Mouse (Mus musculus) kidney, postnatal 10 days (tissue): Measurements from ENCODE around the gene Nt5c2.
"Not testable (repeated sequence)": the region's sequence is repeated elsewhere in the genome, so short reads cannot be mapped to it uniquely, and the experiment has no call there.

Source experiments
- DNase-seq: peaks from one replicate; pipeline ENCODE4 v3.0.0; 2021; ENCODE audit warnings: mixed read lengths

Gene Nt5c2

DNA sequence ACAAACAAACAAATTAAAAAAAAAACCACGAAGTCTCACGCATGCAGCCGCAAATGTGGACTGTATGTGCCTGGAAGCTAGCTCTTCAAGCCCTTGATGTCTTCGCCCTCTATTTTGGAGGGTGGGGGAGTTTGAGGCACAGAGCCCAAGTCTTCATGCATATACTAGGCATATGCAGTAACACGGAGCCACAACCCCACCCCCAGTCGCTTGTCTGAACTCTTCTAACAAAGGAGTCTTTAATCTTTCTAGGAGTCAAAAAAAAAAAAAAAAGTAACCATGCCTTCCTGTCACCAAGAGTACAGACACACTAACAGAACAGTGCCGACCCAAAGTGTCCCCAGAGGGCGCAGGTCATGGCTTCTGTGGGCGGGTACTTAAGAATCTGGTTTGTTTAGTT lies 1.0 kb upstream of the Nt5c2 start:
- no peak for DNase-seq

GRCm38 (mm10) chr19:47015396-47015795 lies 443 bp upstream of the Nt5c2 start:
- DNase-seq: no peak

DNA sequence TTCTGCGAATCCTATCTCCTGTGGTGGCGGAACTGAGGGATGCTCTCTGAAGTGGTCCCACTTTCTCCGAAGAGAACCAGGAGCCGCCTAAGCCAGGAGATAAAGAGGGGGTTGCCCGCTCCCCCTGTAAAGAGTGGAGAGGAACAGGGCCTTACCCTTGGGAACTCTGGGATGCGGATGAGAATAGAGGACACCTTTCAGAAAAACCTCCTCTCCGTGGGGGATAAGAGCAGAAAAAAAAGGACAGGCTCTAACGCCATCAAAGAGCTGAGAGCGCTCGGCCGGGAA lies 850 bp downstream of the Nt5c2 start:
- DNase-seq: no peak

GRCm38 (mm10) chr19:47013340-47014158 lies 1.4 kb downstream of the Nt5c2 start:
- no peak for DNase-seq

GRCm38 (mm10) chr19:47012521-47013130 lies 2.3 kb downstream of the Nt5c2 start:
- no peak for DNase-seq

GRCm38 (mm10) chr19:47009943-47010342 lies 5.0 kb downstream of the Nt5c2 start:
- no peak for DNase-seq

DNA sequence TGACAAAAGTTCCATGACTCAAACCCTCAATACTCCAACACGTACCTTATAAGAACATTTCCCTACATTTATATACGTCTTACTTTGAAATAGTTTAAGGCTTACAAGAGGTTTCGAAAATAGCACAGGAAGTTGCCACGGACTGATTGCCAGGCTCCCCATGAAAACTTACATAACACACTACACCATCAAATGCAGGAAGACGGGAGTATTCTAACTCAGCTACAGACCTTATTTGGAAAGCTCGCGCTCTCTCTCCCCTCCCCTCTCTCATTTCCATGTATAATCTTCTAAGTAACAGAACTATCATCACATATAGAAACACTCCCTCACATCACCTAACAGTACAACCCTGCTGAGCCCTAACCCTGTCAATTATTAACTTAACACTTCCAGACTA lies 5.5 kb downstream of the Nt5c2 start:
- no peak for DNase-seq

GRCm38 (mm10) chr19:47006321-47006720 lies 8.6 kb downstream of the Nt5c2 start:
- DNase-seq: peak; percentile 89

DNA sequence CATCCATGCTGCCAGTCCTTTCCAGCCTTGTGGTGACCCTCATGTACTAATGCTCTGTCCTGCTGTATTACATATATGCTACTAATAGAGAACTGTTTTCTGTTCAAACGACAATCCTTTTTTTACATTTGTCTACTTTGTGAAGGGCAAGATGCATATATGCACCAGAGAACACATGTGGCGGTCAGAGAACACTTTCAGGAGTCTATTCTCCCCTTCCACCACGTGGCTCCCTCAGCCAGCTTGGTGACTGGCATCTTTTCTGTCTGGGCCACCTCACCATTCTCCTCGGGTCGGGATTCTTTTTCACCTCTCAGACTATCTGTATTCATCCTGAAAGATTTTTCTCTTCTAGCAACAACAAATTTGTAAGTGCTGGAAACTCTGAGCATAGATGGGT lies 9.1 kb downstream of the Nt5c2 start:
- no peak for DNase-seq

DNA sequence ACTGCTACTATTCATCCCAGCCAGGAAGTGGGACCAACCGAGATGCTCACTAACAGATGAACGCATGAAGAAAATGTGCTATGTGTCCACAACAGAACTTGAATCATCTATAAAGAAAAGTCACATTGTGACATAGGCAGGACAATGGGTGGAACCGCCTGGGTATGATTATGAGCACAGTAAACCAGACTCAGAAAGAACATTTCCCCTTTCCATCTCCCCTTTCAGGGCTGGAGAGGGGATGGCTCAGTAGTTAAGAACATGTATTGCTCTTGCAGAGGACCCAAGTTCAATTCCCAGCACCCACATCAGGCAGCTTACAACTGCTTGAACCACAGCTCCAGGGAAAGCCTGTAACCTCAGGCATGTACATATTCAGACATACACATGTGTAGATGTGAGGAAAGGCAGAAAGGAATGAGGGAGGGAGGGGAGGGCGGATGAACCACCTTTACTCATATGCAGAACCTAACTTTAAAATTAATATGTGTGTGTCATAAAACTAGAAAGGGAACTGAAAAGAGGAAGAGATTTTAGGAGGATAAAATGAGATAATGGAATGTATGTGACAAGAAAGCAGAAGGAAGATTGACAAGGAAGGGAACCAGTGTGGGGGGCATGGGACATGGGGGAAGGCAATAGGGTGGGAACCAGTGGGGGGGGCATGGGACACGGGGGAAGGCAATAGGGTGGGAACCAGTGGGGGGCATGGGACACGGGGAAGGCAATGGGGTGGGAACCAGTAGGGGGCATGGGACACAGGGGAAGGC lies 11.0 kb downstream of the Nt5c2 start:
- DNase-seq: no peak

- not testable (repeated sequence) for DNase-seq
Observed at GRCm38 (mm10) chr19:47000357-47000756, 14.6 kb downstream of the Nt5c2 start.

- DNase-seq: no peak
Observed at GRCm38 (mm10) chr19:46999753-47000152, 15.2 kb downstream of the Nt5c2 start.

- DNase-seq: no peak
Observed at GRCm38 (mm10) chr19:46998953-46999352, 16.0 kb downstream of the Nt5c2 start.

DNA sequence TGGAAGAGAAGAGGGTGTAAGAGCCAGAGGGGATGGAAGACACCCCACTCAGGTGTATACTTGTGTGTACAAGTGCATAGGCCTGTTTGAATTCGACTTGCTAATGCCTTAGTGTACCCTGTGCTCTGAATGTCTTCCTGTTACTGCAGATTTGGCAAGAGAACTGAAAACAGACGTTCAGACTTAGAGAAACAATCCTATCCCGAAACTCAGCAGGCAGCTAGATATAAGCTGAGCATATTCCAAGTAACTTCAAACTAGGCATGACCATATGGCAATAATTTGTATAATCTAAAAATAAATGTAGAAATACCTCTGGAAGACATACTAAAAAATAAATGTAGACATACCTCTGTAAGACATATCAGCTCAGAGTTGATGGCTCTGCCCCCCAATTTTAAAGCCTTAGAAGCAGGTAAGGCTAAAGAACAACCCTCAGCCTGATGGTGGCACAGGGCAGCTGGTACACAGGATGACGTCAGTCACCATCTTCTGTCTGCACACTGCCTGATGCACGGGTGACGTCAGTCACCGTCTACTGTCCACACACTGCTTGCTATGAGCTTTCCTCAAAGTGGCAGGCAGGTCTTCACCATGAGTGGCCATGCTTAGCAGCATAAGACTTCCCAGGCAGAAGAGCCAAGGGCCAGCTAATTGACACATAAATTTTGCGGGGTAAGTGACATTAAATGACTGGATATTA lies 16.6 kb downstream of the Nt5c2 start:
- DNase-seq: no peak

DNA sequence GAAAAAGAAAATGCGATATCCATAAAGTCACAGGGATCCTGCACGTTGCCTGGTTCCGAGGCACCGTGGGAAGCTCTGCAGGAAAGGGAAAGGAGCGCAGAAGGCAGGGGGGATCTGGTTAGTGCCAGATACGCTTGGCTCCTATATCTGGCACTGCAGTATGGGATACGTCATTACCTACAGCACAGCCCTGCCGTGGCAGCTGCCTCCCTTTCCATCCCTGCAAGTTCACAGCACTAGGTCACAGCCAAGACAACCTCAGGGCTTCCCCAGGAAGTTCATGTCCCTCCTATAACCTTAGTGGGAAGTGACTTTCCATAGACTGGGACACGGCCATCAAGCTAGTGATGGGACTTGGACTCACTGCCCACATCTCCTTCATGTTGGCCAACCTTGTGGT lies 18.9 kb downstream of the Nt5c2 start:
- DNase-seq: no peak

- not testable (repeated sequence) for DNase-seq
Observed at GRCm38 (mm10) chr19:46992329-46992728, 22.6 kb downstream of the Nt5c2 start.

GRCm38 (mm10) chr19:46991145-46991544 lies 23.8 kb downstream of the Nt5c2 start:
- DNase-seq: peak; percentile 91

- not testable (repeated sequence) for DNase-seq
Observed at GRCm38 (mm10) chr19:46990625-46991024, 24.3 kb downstream of the Nt5c2 start.

GRCm38 (mm10) chr19:46990153-46990518 lies 24.8 kb downstream of the Nt5c2 start:
- DNase-seq: no peak

DNA sequence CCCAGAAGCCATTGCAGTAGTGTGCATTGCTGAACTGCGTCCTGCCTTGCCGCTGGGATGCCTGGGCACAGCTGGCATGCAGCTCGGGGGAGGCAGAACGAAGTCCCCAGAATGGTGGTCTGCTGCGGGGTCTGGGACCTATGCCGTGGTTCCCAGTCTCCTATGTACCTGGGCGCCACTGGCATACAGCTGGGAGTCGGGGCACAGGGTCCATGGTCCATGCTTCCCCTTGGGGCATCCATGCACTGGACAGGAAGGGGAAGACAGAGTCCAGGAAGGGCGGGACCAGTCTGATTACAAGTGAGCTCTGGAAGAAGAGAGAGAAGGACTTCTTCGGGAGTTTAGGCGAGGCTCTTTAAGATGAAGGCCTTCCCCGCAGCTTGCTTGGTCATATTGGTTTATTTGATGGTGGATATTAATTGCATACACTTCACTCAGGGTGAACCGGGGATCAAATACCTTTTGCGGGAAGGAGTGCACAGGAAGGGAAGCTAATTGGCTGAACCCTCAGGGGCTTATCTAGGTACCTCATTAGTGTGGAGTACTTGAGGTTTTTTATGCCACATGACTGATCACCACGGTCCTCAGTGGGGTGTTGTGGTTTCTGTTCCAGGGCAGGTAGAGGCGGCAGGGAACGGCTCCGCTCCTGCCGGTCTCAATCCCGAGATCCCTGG lies 25.3 kb downstream of the Nt5c2 start:
- DNase-seq: peak; percentile 41

DNA sequence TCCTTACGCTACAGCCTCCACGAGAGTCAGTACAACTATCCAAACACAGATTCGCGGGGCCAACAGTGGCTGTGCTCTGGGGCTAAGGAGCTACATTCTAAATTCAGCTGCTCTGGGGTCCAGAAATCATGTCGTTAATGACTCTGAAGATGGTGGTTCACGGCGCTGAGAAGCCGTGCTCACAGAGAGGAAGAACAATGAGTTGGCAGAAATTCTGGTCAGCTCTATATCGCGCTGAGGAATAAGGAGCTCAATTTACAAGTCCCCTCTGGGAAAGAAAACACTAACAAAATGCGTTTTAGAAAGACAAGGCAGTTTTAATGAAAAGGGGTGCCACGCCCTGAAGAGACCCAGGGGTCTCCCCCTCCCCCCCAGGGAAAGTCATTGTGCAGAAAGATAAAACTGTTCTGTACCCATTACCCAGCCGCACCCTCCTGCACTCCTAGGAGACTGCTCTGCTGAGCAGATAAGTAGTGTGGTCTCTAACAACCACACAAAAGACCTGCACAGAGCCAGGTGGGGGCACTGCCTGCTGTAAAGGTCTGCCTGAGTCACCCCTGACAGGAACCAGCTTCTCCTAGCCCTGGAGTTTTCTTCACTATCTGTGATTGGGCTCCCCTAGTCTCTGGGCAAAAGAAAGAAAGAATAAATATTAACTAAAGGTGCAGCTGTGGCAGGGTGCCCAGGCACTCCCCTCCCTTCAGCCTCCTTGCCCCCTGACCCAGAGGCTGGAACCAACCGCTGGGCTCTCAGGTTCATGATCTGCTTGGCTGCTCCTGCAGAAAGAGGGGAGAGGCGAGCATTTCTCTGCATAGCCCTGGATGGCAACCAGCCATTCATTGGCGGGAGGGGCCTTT lies 26.5 kb downstream of the Nt5c2 start:
- DNase-seq: peak; percentile 89

DNA sequence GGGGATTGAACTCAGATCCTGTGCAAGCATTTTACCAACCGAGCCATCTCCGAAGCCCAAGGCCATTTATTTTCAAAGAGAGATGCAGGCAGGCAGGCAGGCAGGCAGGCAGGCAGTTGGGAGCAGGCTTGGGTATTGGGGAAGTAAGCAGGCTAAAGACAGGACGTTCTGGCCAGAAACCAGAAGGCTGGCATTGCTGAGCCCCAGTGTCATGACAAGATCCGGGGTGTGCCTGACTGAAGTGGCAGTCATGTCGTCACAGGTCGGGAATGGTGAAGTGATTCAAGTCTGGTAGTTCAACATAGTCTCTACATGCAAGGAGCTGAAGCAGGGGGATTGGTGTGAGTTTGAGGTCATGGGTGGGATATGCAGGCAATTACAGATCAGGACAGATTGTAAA lies 27.3 kb downstream of the Nt5c2 start:
- DNase-seq: no peak
